Mouse (Mus musculus): ENCODE results near the gene Fbxw16.
"Not testable (repeated sequence)": the region's sequence is repeated elsewhere in the genome, so short reads cannot be mapped to it uniquely, and the experiment has no call there.

Gene Fbxw16

DNA sequence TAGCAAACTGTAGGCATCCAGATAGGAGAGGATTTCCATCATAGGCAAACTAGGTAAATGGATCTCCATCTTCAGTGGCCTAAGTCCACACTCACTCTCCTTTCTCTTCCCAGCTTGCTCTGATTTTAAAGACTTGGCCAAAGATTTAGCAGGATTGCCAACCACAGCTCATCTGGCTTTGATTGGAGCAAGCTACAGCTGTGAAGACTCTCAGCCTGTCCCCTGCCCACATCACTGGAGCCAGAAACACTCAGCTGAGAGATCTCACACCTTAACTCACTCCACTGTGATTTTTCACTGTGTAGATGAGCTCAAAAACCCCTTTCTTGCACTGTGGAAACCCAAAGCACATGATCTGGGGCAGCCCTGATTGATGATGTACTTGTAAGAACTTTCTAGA, at the start of gene Fbxw16:
TSS of gene Fbxw16 (minus strand) at position 101 of the 400 bp plus-strand sequence.
- no peak for DNase-seq

DNA sequence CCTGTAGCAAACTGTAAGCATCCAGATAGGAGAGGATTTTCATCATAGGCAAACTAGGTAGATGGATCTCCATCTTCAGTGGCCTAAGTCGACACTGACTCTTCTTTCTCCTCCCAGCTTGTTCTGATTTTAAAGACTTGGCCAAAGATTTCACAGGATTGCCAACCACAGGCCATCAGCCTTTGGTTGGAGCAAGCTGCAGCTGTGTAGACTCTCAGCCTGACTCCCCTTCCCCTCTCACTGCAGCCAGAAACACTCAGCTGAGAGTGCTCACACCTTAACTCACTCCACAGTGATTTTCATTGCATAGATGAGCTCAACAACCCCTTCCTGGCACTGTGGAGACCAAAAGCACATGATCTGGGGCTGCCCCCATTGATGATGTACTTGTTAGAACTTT, 46.8 kb upstream of the Fbxw16 start, which contains the start of gene Fbxw19:
TSS of gene Fbxw19 (minus strand) at position 101 of the 400 bp plus-strand sequence.
- not testable (repeated sequence) for DNase-seq

DNA sequence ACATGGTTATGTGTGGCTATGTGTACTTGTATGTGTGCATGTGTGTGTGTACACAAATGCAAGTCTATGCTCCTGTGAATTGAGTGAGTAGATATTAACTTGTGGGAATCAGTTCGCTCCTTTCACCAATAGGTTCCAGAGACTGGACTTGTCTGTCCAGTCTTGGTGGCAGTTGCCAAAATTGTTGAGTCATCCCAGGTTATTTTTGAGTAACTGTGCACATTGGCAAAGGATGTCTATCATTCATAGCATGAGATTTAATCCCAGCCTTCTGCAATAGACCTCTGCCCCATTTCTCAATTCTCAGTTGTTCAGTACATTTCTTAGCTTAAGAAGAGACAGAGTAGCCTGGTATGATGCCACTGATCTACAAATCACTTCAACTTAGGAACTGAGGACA, 16.0 kb downstream of the Fbxw16 start:
- no peak for DNase-seq

DNA sequence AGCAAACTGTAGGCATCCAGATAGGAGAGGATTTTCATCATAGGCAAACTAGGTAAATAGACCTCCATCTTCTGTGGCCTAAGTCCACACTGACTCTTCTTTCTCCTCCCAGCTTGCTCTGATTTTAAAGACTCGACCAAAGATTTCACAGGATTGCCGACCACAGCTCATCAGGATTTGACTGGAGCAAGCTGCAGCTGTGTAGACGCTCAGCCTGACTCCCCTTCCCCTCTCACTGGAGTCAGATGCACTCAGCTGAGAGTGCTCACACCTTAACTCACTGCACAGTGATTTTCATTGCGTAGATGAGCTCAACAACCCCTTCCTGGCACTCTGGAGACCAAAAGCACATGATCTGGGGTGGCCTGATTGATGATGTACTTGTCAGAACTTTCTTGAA, 44.7 kb downstream of the Fbxw16 start, which contains the start of gene Fbxw22:
TSS of gene Fbxw22 (minus strand) at position 101 of the 400 bp plus-strand sequence.
- not testable (repeated sequence) for DNase-seq

All from kidney, adult 9 months (tissue).